Mouse (Mus musculus) stomach, postnatal 0 days (tissue): ENCODE measurements around the gene Bicd2. TPM values are rescaled to one million over a fixed set of nuclear protein-coding genes. Genes with fewer than 3 reads are reported as not detected.
A peak's percentile ranks its signal among the peaks of the same experiment; 100 is the strongest.

Experiments used
- ATAC-seq: fragments of 200-750 bp; cut with Nextera tagmentation; 2 replicates; pipeline ENCODE4 v1.8.0; 2017; ENCODE audit not compliant: low FRiP score, low TSS enrichment
- DNase-seq: peaks from one replicate; pipeline ENCODE4 v3.0.0-alpha.2; 2016; ENCODE audit warnings: low spot score
- H3K27ac ChIP-seq: fragments of 300-500 bp; sonication (generic); replicated peaks from 2 replicates; pipeline ENCODE4 v1.5.1; 2014; ENCODE audit warnings: mild to moderate bottlenecking, control low read depth
- H3K27me3 ChIP-seq: fragments of 300-500 bp; sonication (generic); 2 replicates; pipeline ENCODE4 v1.6.1; 2014; ENCODE audit warnings: low read length; ENCODE audit not compliant: control insufficient read depth, insufficient read depth
- H3K36me3 ChIP-seq: fragments of 300-500 bp; sonication (generic); 2 replicates; pipeline ENCODE4 v1.6.1; 2014; ENCODE audit warnings: low read length, mixed read lengths; ENCODE audit not compliant: control insufficient read depth, insufficient read depth
- H3K4me1 ChIP-seq: fragments of 300-500 bp; sonication (generic); replicated peaks from 2 replicates; pipeline ENCODE4 v1.6.1; 2014; ENCODE audit warnings: antibody characterized with exemption; ENCODE audit not compliant: control insufficient read depth, insufficient read depth
- H3K4me2 ChIP-seq: fragments of 300-500 bp; sonication (generic); replicated peaks from 2 replicates; pipeline ENCODE4 v1.6.1; 2014; ENCODE audit warnings: low read depth, mild to moderate bottlenecking, control low read depth, moderate library complexity
- H3K4me3 ChIP-seq: fragments of 300-500 bp; sonication (generic); 2 replicates; pipeline ENCODE4 v1.5.1; 2014; ENCODE audit warnings: low read depth, low read length, control low read depth
- H3K9ac ChIP-seq: fragments of 300-500 bp; sonication (generic); 2 replicates; pipeline ENCODE4 v1.6.1; 2014; ENCODE audit warnings: mild to moderate bottlenecking, low read length, control low read depth, mixed read lengths
- H3K9me3 ChIP-seq: fragments of 300-500 bp; sonication (generic); 2 replicates; pipeline ENCODE4 v1.6.1; 2016; ENCODE audit warnings: low read length; ENCODE audit not compliant: control insufficient read depth
- CTCF ChIP-seq: IDR thresholded peaks from 2 replicates; pipeline ENCODE4 v1.5.1; 2016; ENCODE audit warnings: antibody characterized with exemption, low read depth, mild to moderate bottlenecking, moderate library complexity
- EP300 ChIP-seq: optimal IDR thresholded peaks from 2 replicates; pipeline ENCODE3; 2016; ENCODE audit warnings: antibody characterized with exemption
- WGBS: fragments of 180-500 bp; shearing (Covaris S2); extraction: QIAGEN DNeasy Blood & Tissue Kit; methylation state at CpG from one replicate; pipeline ENCODE4 v1.1.7; 2014; 5-methylcytosine and 5-hydroxymethylcytosine counted together
- polyA plus RNA-seq: library from polyadenylated mRNA; unstranded; fragments of >200 nt; fragmentation: Nextera tagmentation; extraction: Ambion mirVana; gene quantifications from 2 replicates; pipeline ENCODE4 v1.2.1, GENCODE M21; 2015

Bicd2 gene
- polyA plus RNA-seq, 1 experiment from 2014 or later: 19.6 TPM

- no peak overlapping the region for H3K9ac ChIP-seq
- no peak for ATAC-seq
- no peak overlapping the region for H3K4me2 ChIP-seq
- H3K9me3 ChIP-seq: no peaks in the 10 kb centered on the region
- TF ChIP-seq EP300: no peak
- TF ChIP-seq CTCF: no peak
- no peak for DNase-seq
- H3K27me3 ChIP-seq: no peaks in the 10 kb centered on the region
- H3K36me3 ChIP-seq: no peaks in the 10 kb centered on the region
- no peak overlapping the region for H3K4me3 ChIP-seq
- WGBS: 70% methylated on average over 2 of the region's 2 CpGs
- H3K27ac ChIP-seq: no peak overlapping the region
- no peaks in the 10 kb centered on the region for H3K4me1 ChIP-seq
Observed at GRCm38 (mm10) chr13:49333250-49333649, 8.1 kb upstream of the Bicd2 start.

- DNase-seq: no peak
- Histone ChIP-seq H3K27me3 (no peaks in the 10 kb centered on the region), H3K4me3 (no peak overlapping the region), H3K4me1 (no peaks in the 10 kb centered on the region), H3K36me3 (no peaks in the 10 kb centered on the region), H3K9me3 (no peaks in the 10 kb centered on the region), H3K4me2 (no peak overlapping the region), H3K9ac (no peak overlapping the region), H3K27ac (no peak overlapping the region)
- ATAC-seq: no peak
- TF ChIP-seq CTCF (no peak), EP300 (no peak)
- 79% methylated on average over 12 of the region's 12 CpGs for WGBS
Observed at GRCm38 (mm10) chr13:49335077-49335982, 6.1 kb upstream of the Bicd2 start.

GRCm38 (mm10) chr13:49338893-49339546 is 2.4 kb upstream of the Bicd2 start:
- DNase-seq (peak; percentile 62), ATAC-seq (no peak)
- WGBS: 61% methylated on average over 7 of the region's 7 CpGs
- H3K36me3 ChIP-seq: no peaks in the 10 kb centered on the region
- peaks cover 3% of the 10 kb centered on the region for H3K4me1 ChIP-seq
- H3K9me3 ChIP-seq: no peaks in the 10 kb centered on the region
- no peak overlapping the region; the same call in 1 of the 2 replicates for H3K27ac ChIP-seq
- H3K27me3 ChIP-seq: no peaks in the 10 kb centered on the region
- no peak overlapping the region for H3K4me2 ChIP-seq
- TF ChIP-seq CTCF: peak; percentile 83
- TF ChIP-seq EP300: no peak
- H3K4me3 ChIP-seq: no peak overlapping the region
- H3K9ac ChIP-seq: no peak overlapping the region

GRCm38 (mm10) chr13:49341831-49342722 is 692 bp downstream of the Bicd2 start:
- Histone ChIP-seq H3K4me1 (peaks cover 3% of the 10 kb centered on the region), H3K9ac (peak overlapping the region; percentile 90), H3K36me3 (no peaks in the 10 kb centered on the region), H3K4me3 (peak overlapping the region; percentile 84), H3K27me3 (no peaks in the 10 kb centered on the region), H3K9me3 (no peaks in the 10 kb centered on the region), H3K4me2 (peak overlapping the region; percentile 94), H3K27ac (peak overlapping the region; percentile 49; the same call in 1 of the 2 replicates)
- DNase-seq: no peak
- TF ChIP-seq CTCF (no peak), EP300 (no peak)
- ATAC-seq: no peak
- WGBS: 9% methylated on average over 25 of the region's 25 CpGs

GRCm38 (mm10) chr13:49342723-49343100 is 1.3 kb downstream of the Bicd2 start:
- H3K4me2 ChIP-seq: peak overlapping the region; percentile 94
- no peak overlapping the region for H3K9ac ChIP-seq
- TF ChIP-seq EP300: no peak
- no peak for TF ChIP-seq CTCF
- DNase-seq (no peak), ATAC-seq (no peak)
- H3K4me3 ChIP-seq: peak overlapping the region; percentile 84
- H3K4me1 ChIP-seq: peaks cover 3% of the 10 kb centered on the region
- H3K9me3 ChIP-seq: no peaks in the 10 kb centered on the region
- no peak overlapping the region for H3K27ac ChIP-seq
- no peaks in the 10 kb centered on the region for H3K36me3 ChIP-seq
- H3K27me3 ChIP-seq: no peaks in the 10 kb centered on the region
